Mouse (Mus musculus) lung, adult 2 months (tissue): ENCODE results near the gene Slc25a26.

Experiments used
- CTCF ChIP-seq: fragments of 200-500 bp; IDR thresholded peaks from 2 replicates; pipeline ENCODE4 v1.5.1; 2011; ENCODE audit warnings: mild to moderate bottlenecking, low read length, control low read depth; ENCODE audit not compliant: insufficient read depth
- POLR2A ChIP-seq: fragments of 200-500 bp; IDR thresholded peaks from 2 replicates; pipeline ENCODE4 v1.6.1; 2011; ENCODE audit warnings: low read depth, mild to moderate bottlenecking, control low read depth, low read length, borderline replicate concordance; ENCODE audit errors: extremely low read depth

DNA sequence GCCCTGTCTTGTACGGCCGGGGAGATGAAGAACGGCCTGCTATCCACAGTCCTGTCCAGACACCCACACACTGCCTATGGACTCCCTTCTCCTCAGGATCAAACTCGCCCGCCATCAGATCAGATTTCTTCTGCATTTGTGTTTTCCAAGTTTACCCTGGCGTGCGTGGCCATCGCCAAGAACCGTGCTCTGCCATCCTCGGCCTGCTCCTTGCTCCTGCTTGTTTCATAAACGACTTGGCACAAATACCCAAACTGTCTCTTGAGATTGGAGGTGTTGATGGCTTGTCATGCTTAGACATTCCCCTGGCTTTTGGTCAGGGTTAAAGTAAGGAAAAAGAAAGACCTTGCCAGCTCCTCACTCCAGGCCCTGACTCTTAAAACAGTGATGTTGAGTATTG, 94.6 kb downstream of the Slc25a26 start:
- no peak for TF ChIP-seq POLR2A
- no peak for TF ChIP-seq CTCF
